Mouse (Mus musculus): ENCODE data around the gene Ctse. TPM values are rescaled to one million over a fixed set of nuclear protein-coding genes. Genes with fewer than 3 reads are reported as not detected.
"Not testable (repeated sequence)": the region's sequence is repeated elsewhere in the genome, so short reads cannot be mapped to it uniquely, and the experiment has no call there.

Gene Ctse
- polyA plus RNA-seq, 1 experiment from 2014 or later, result not detected

- Histone ChIP-seq H3K36me3 (no peaks in the 10 kb centered on the region), H3K4me3 (replicated peaks) (no peak overlapping the region), H3K27me3 (replicated peaks) (no peaks in the 10 kb centered on the region), H3K4me1 (no peaks in the 10 kb centered on the region), H3K9me3 (replicated peaks) (no peaks in the 10 kb centered on the region), H3K9ac (replicated peaks) (no peak overlapping the region), H3K4me2 (no peak overlapping the region), H3K27ac (replicated peaks) (no peak overlapping the region)
- no peak for ATAC-seq (ENCODE audit: low FRiP score)
- 94% methylated on average over 3 of the region's 3 CpGs for WGBS
Measured at GRCm38 (mm10) chr1:131623644-131624043, 14.5 kb upstream of the Ctse start.

GRCm38 (mm10) chr1:131624175-131624835 lies 13.8 kb upstream of the Ctse start:
- no peak for ATAC-seq (ENCODE audit: low FRiP score)
- no peaks in the 10 kb centered on the region for H3K9me3 ChIP-seq (replicated peaks)
- no peak overlapping the region for H3K4me2 ChIP-seq
- no peaks in the 10 kb centered on the region for H3K36me3 ChIP-seq
- no peak overlapping the region for H3K4me3 ChIP-seq (replicated peaks)
- WGBS, result 79% methylated on average over 3 of the region's 3 CpGs
- H3K27ac ChIP-seq (replicated peaks), result no peak overlapping the region
- H3K27me3 ChIP-seq (replicated peaks), result no peaks in the 10 kb centered on the region
- no peak overlapping the region for H3K9ac ChIP-seq (replicated peaks)
- H3K4me1 ChIP-seq, result no peaks in the 10 kb centered on the region

GRCm38 (mm10) chr1:131626200-131626599 lies 11.9 kb upstream of the Ctse start:
- Histone ChIP-seq H3K4me2 (no peak overlapping the region), H3K27me3 (replicated peaks) (no peaks in the 10 kb centered on the region), H3K4me3 (replicated peaks) (no peak overlapping the region), H3K4me1 (no peaks in the 10 kb centered on the region), H3K27ac (replicated peaks) (no peak overlapping the region), H3K9me3 (replicated peaks) (no peaks in the 10 kb centered on the region), H3K9ac (replicated peaks) (no peak overlapping the region), H3K36me3 (no peaks in the 10 kb centered on the region)
- WGBS, result 89% methylated on average over 6 of the region's 6 CpGs
- ATAC-seq (ENCODE audit: low FRiP score), result no peak

- ATAC-seq (ENCODE audit: low FRiP score); H3K27me3 ChIP-seq (replicated peaks); H3K27ac ChIP-seq (replicated peaks); H3K4me2 ChIP-seq; H3K4me1 ChIP-seq; H3K9ac ChIP-seq (replicated peaks); H3K36me3 ChIP-seq; H3K4me3 ChIP-seq (replicated peaks); H3K9me3 ChIP-seq (replicated peaks): not testable (repeated sequence)
- WGBS, result 60% methylated on average over 6 of the region's 6 CpGs
Measured at GRCm38 (mm10) chr1:131632216-131632615, 5.9 kb upstream of the Ctse start.

GRCm38 (mm10) chr1:131634495-131634894 lies 3.6 kb upstream of the Ctse start:
- Histone ChIP-seq H3K4me2 (no peak overlapping the region), H3K4me1 (no peaks in the 10 kb centered on the region), H3K27me3 (replicated peaks) (no peaks in the 10 kb centered on the region), H3K9ac (replicated peaks) (no peak overlapping the region), H3K9me3 (replicated peaks) (no peaks in the 10 kb centered on the region), H3K27ac (replicated peaks) (no peak overlapping the region), H3K36me3 (no peaks in the 10 kb centered on the region), H3K4me3 (replicated peaks) (no peak overlapping the region)
- ATAC-seq (ENCODE audit: low FRiP score), result no peak

GRCm38 (mm10) chr1:131638541-131639421 lies 675 bp downstream of the Ctse start:
- no peaks in the 10 kb centered on the region for H3K9me3 ChIP-seq (replicated peaks)
- H3K4me3 ChIP-seq (replicated peaks), result no peak overlapping the region
- ATAC-seq (ENCODE audit: low FRiP score), result no peak
- H3K27me3 ChIP-seq (replicated peaks), result no peaks in the 10 kb centered on the region
- no peak overlapping the region for H3K9ac ChIP-seq (replicated peaks)
- H3K4me2 ChIP-seq, result no peak overlapping the region
- H3K27ac ChIP-seq (replicated peaks), result no peak overlapping the region
- 91% methylated on average over 9 of the region's 9 CpGs for WGBS
- no peaks in the 10 kb centered on the region for H3K36me3 ChIP-seq
- H3K4me1 ChIP-seq, result no peaks in the 10 kb centered on the region

DNA sequence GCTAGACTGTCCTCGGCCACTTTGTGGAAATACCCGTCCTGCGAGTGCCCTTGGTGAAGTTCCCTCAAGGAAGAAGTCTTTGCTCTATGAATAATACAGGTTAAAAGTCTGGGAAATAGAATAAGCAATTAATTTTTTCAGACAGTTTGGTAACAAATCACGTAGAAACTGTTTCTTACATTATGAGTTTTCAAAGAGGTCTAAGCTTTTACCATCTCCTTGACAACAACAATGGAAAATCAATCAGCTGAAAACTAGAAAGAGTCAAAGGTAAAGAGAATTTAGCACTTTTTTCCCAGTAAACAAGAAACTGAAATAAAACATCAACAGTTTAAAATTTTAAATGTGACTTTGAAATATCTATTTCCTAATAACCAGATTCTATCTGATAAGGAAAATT lies 2.0 kb downstream of the Ctse start:
- H3K9me3 ChIP-seq (replicated peaks), result no peaks in the 10 kb centered on the region
- no peaks in the 10 kb centered on the region for H3K27me3 ChIP-seq (replicated peaks)
- H3K4me2 ChIP-seq, result no peak overlapping the region
- no peaks in the 10 kb centered on the region for H3K36me3 ChIP-seq
- H3K27ac ChIP-seq (replicated peaks), result no peak overlapping the region
- no peak overlapping the region for H3K9ac ChIP-seq (replicated peaks)
- H3K4me1 ChIP-seq, result no peaks in the 10 kb centered on the region
- H3K4me3 ChIP-seq (replicated peaks), result no peak overlapping the region
- WGBS, result 76% methylated on average over 4 of the region's 4 CpGs
- ATAC-seq (ENCODE audit: low FRiP score), result no peak

GRCm38 (mm10) chr1:131641565-131641964 lies 3.5 kb downstream of the Ctse start:
- Histone ChIP-seq H3K27me3 (replicated peaks) (no peaks in the 10 kb centered on the region), H3K36me3 (no peaks in the 10 kb centered on the region), H3K27ac (replicated peaks) (no peak overlapping the region), H3K9me3 (replicated peaks) (no peaks in the 10 kb centered on the region), H3K9ac (replicated peaks) (no peak overlapping the region), H3K4me2 (no peak overlapping the region), H3K4me3 (replicated peaks) (no peak overlapping the region), H3K4me1 (no peaks in the 10 kb centered on the region)
- 94% methylated on average over 13 of the region's 13 CpGs for WGBS
- ATAC-seq (ENCODE audit: low FRiP score), result no peak

DNA sequence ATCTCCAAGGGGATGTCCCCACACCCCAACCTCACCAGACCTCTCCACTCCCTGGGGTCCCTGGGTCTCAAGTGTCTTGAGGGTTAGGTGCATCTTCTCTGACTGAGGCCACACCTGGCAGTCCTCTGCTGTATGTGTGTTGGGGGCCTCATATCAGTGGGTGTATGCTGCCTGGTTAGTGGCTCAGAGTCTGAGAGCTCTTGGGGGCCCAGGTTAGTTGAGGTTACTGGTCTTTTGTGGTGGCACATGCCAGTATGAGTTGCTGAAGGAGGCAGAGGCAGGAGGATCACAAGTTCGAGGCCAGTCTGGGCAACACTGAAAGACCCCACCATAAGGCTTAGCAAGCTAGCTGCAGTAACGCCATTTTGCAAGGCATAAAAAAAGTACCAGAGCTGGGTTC lies 4.1 kb downstream of the Ctse start:
- Histone ChIP-seq H3K4me3 (replicated peaks) (no peak overlapping the region), H3K27me3 (replicated peaks) (no peaks in the 10 kb centered on the region), H3K4me1 (no peaks in the 10 kb centered on the region), H3K9ac (replicated peaks) (no peak overlapping the region), H3K36me3 (no peaks in the 10 kb centered on the region), H3K27ac (replicated peaks) (no peak overlapping the region), H3K9me3 (replicated peaks) (no peaks in the 10 kb centered on the region), H3K4me2 (no peak overlapping the region)
- WGBS, result 100% methylated on average over 2 of the region's 2 CpGs
- ATAC-seq (ENCODE audit: low FRiP score), result no peak

- Histone ChIP-seq H3K9me3 (replicated peaks) (no peaks in the 10 kb centered on the region), H3K4me1 (peaks cover 6% of the 10 kb centered on the region; the same call in 1 of the 2 replicates), H3K4me2 (no peak overlapping the region), H3K27me3 (replicated peaks) (no peaks in the 10 kb centered on the region), H3K9ac (replicated peaks) (no peak overlapping the region), H3K27ac (replicated peaks) (no peak overlapping the region), H3K4me3 (replicated peaks) (no peak overlapping the region), H3K36me3 (no peaks in the 10 kb centered on the region)
- WGBS, result 79% methylated on average over 12 of the region's 12 CpGs
- no peak for ATAC-seq (ENCODE audit: low FRiP score)
Measured at GRCm38 (mm10) chr1:131652670-131653443, 14.8 kb downstream of the Ctse start.

DNA sequence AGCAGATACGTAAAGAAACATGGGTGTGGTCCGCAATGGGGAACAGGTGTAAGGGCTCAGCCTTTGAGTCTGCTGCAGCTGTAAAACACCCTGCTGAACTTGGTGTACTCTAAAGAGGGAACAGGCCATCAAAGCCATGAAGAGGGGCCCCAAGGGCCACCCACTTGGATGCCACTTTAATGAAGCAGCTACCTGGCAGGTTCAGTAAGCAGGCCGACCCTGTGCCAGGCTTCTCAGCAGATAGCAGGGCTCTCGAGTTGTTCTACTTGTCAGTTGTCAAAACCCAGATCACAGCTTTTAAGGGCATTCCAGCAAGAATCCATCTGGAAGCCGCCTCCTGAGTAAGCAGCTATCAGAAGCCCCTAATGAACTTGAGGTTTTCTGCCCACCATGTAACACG lies 17.5 kb downstream of the Ctse start:
- no peak overlapping the region for H3K9ac ChIP-seq (replicated peaks)
- peaks cover 6% of the 10 kb centered on the region; the same call in 1 of the 2 replicates for H3K4me1 ChIP-seq
- H3K9me3 ChIP-seq (replicated peaks), result no peaks in the 10 kb centered on the region
- WGBS, result 88% methylated on average over 6 of the region's 6 CpGs
- H3K36me3 ChIP-seq, result no peaks in the 10 kb centered on the region
- H3K27me3 ChIP-seq (replicated peaks), result no peaks in the 10 kb centered on the region
- no peak for ATAC-seq (ENCODE audit: low FRiP score)
- no peak overlapping the region for H3K4me3 ChIP-seq (replicated peaks)
- no peak overlapping the region for H3K4me2 ChIP-seq
- no peak overlapping the region for H3K27ac ChIP-seq (replicated peaks)
